Mouse (Mus musculus) T-cell, adult 66 days (primary cell): ENCODE data around the gene Scgb1b15. TPM values are rescaled to one million over a fixed set of nuclear protein-coding genes. Genes with fewer than 3 reads are reported as not detected.

ENCODE experiments used
- total RNA-seq, 2 experiments: library from RNA; stranded (reverse); gene quantifications; 3 replicates in 1 of 2; 4 replicates in 1 of 2; pipeline ENCODE4 v1.2.4; 2023

The Scgb1b15 gene
- not detected for total RNA-seq

DNA sequence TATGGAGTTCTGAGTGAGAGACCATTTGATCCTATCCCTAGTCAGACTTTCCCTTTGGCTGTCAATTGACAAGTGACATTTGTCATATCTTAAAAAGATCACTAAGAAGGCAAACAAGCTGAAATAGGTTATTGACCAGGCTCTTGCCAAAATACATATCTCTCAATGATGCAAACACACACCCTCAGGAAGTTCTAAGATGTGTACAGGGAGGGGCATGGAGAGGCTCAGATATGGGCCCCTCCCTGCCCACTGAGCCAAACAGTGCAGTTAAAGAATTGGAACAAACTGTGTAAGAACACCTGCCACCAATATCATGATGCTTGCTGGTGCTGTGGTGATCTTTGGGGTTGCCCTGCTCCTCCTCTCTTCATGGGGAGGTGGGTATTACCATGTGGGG is at the start of gene Scgb1b15:
Gene Scgb1b15, plus strand, starts transcription at position 301 of the 400 bp plus-strand sequence.

GRCm38 (mm10) chr7:32829562-32829961 is 6.8 kb upstream of the Scgb1b15 start, which contains the start of gene Scgb2b15:
Gene Scgb2b15, minus strand, starts transcription at chr7:32829662.

Other genes with a start within 250 kb of the Scgb1b15 start
- gene Scgb2b15, start 6.9 kb upstream of the Scgb1b15 start, total RNA-seq: not detected
- not detected for gene Scgb2b17, start 220.0 kb downstream of the Scgb1b15 start, total RNA-seq
- not detected for gene Scgb1b17, start 226.9 kb downstream of the Scgb1b15 start, total RNA-seq